Mouse (Mus musculus) intestine, postnatal 0 days (tissue): ENCODE measurements around the gene Cdh15. TPM values are rescaled to one million over a fixed set of nuclear protein-coding genes. Genes with fewer than 3 reads are reported as not detected.
A peak's percentile ranks its signal among the peaks of the same experiment; 100 is the strongest.

ENCODE experiments used
- ATAC-seq: fragments of 200-750 bp; cut with Nextera tagmentation; 2 replicates; pipeline ENCODE4 v1.8.0; 2017; ENCODE audit warnings: mild to moderate bottlenecking, moderate TSS enrichment, moderate library complexity
- H3K27ac ChIP-seq: fragments of 300-500 bp; sonication (generic); 2 replicates; pipeline ENCODE4 v1.5.1; 2014; ENCODE audit warnings: mild to moderate bottlenecking, low read depth, low read length, moderate library complexity
- H3K27me3 ChIP-seq: fragments of 300-500 bp; sonication (generic); replicated peaks from 2 replicates; pipeline ENCODE4 v1.6.1; 2014; ENCODE audit warnings: low read length, mixed read lengths; ENCODE audit not compliant: control insufficient read depth, insufficient read depth
- H3K36me3 ChIP-seq: fragments of 300-500 bp; sonication (generic); 2 replicates; pipeline ENCODE4 v1.6.1; 2014; ENCODE audit warnings: mild to moderate bottlenecking, moderate library complexity; ENCODE audit not compliant: control insufficient read depth, insufficient read depth
- H3K4me1 ChIP-seq: fragments of 300-500 bp; sonication (generic); replicated peaks from 2 replicates; pipeline ENCODE4 v1.6.1; 2014; ENCODE audit warnings: antibody characterized with exemption, low read length, mixed read lengths; ENCODE audit not compliant: control insufficient read depth, insufficient read depth
- H3K4me2 ChIP-seq: fragments of 300-500 bp; sonication (generic); replicated peaks from 2 replicates; pipeline ENCODE4 v1.6.1; 2014; ENCODE audit warnings: low read depth, mild to moderate bottlenecking, moderate library complexity
- H3K4me3 ChIP-seq: fragments of 300-500 bp; sonication (generic); 2 replicates; pipeline ENCODE4 v1.5.1; 2014; ENCODE audit warnings: low read depth, low read length
- H3K9ac ChIP-seq: fragments of 300-500 bp; sonication (generic); 2 replicates; pipeline ENCODE4 v1.6.1; 2014; ENCODE audit warnings: mild to moderate bottlenecking, low read depth, low read length
- H3K9me3 ChIP-seq: fragments of 300-500 bp; sonication (generic); 2 replicates; pipeline ENCODE4 v1.6.1; 2016; ENCODE audit warnings: mixed run types; ENCODE audit not compliant: control insufficient read depth
- CTCF ChIP-seq: sonication (generic); IDR thresholded peaks from 2 replicates; pipeline ENCODE4 v1.5.1; 2016; ENCODE audit warnings: low read depth, mild to moderate bottlenecking, control low read depth, antibody characterized with exemption, moderate library complexity
- WGBS: fragments of 180-500 bp; shearing (Covaris S2); extraction: QIAGEN DNeasy Blood & Tissue Kit; methylation state at CpG from one replicate; pipeline ENCODE4 v1.1.7; 2014; 5-methylcytosine and 5-hydroxymethylcytosine counted together
- polyA plus RNA-seq: library from polyadenylated mRNA; unstranded; fragments of >200 nt; fragmentation: Nextera tagmentation; extraction: Ambion mirVana; gene quantifications from 2 replicates; pipeline ENCODE4 v1.2.1, GENCODE M21; 2015

The Cdh15 gene
- polyA plus RNA-seq, 1 experiment from 2014 or later, result 0.07 TPM

- Histone ChIP-seq H3K27me3 (no peaks in the 10 kb centered on the region), H3K9me3 (no peaks in the 10 kb centered on the region), H3K4me2 (no peak overlapping the region), H3K27ac (no peak overlapping the region), H3K4me1 (no peaks in the 10 kb centered on the region), H3K36me3 (no peaks in the 10 kb centered on the region), H3K9ac (no peak overlapping the region), H3K4me3 (no peak overlapping the region)
- TF ChIP-seq CTCF, result no peak
- WGBS, result 78% methylated on average over 8 of the region's 8 CpGs
- ATAC-seq, result no peak
These were observed 8.5 kb downstream of the Cdh15 start for GRCm38 (mm10) chr8:122856288-122856687.

GRCm38 (mm10) chr8:122859843-122860242 lies 12.1 kb downstream of the Cdh15 start:
- Histone ChIP-seq H3K9ac (no peak overlapping the region), H3K9me3 (no peaks in the 10 kb centered on the region), H3K27ac (no peak overlapping the region), H3K4me2 (no peak overlapping the region), H3K27me3 (no peaks in the 10 kb centered on the region), H3K4me1 (no peaks in the 10 kb centered on the region), H3K4me3 (no peak overlapping the region), H3K36me3 (no peaks in the 10 kb centered on the region)
- no peak for TF ChIP-seq CTCF
- ATAC-seq, result no peak
- WGBS, result 43% methylated on average over 13 of the region's 13 CpGs

- H3K36me3 ChIP-seq, result no peaks in the 10 kb centered on the region
- H3K4me3 ChIP-seq, result no peak overlapping the region
- no peaks in the 10 kb centered on the region for H3K4me1 ChIP-seq
- no peak for ATAC-seq
- no peak overlapping the region for H3K27ac ChIP-seq
- WGBS, result 55% methylated on average over 26 of the region's 26 CpGs
- 0 out of 2 replicates have a peak overlapping the region, but pooled peaks have one; percentile 24 for H3K4me2 ChIP-seq
- H3K9ac ChIP-seq, result no peak overlapping the region
- no peaks in the 10 kb centered on the region for H3K27me3 ChIP-seq
- TF ChIP-seq CTCF, result no peak
- H3K9me3 ChIP-seq, result no peaks in the 10 kb centered on the region
These were observed 17.0 kb downstream of the Cdh15 start for GRCm38 (mm10) chr8:122864719-122865129.

GRCm38 (mm10) chr8:122865441-122865840 lies 17.7 kb downstream of the Cdh15 start:
- 0 out of 2 replicates have a peak, but pooled peaks cover 3% of the 10 kb centered on the region for H3K4me1 ChIP-seq
- no peak overlapping the region for H3K9ac ChIP-seq
- peak; percentile 57 for TF ChIP-seq CTCF
- no peaks in the 10 kb centered on the region for H3K36me3 ChIP-seq
- 68% methylated on average over 10 of the region's 10 CpGs for WGBS
- no peak overlapping the region for H3K4me3 ChIP-seq
- H3K27ac ChIP-seq, result no peak overlapping the region
- ATAC-seq, result no peak
- 0 out of 2 replicates have a peak overlapping the region, but pooled peaks have one; percentile 24 for H3K4me2 ChIP-seq
- no peaks in the 10 kb centered on the region for H3K27me3 ChIP-seq
- no peaks in the 10 kb centered on the region for H3K9me3 ChIP-seq

- Histone ChIP-seq H3K36me3 (no peaks in the 10 kb centered on the region), H3K27me3 (no peaks in the 10 kb centered on the region), H3K4me3 (no peak overlapping the region), H3K4me2 (no peak overlapping the region), H3K9ac (no peak overlapping the region), H3K9me3 (no peaks in the 10 kb centered on the region), H3K27ac (no peak overlapping the region), H3K4me1 (0 out of 2 replicates have a peak, but pooled peaks cover 3% of the 10 kb centered on the region)
- no peak for ATAC-seq
- 79% methylated on average over 8 of the region's 8 CpGs for WGBS
- no peak for TF ChIP-seq CTCF
These were observed 18.5 kb downstream of the Cdh15 start for GRCm38 (mm10) chr8:122866231-122866630.

GRCm38 (mm10) chr8:122867982-122868381 lies 20.2 kb downstream of the Cdh15 start:
- WGBS, result 79% methylated on average over 6 of the region's 6 CpGs

More at GRCm38 (mm10) chr8:122867982-122868381, 20.2 kb downstream of the Cdh15 start:
- Histone ChIP-seq H3K36me3 (no peaks in the 10 kb centered on the region), H3K4me3 (no peak overlapping the region), H3K9ac (no peak overlapping the region), H3K27ac (no peak overlapping the region), H3K9me3 (no peaks in the 10 kb centered on the region), H3K4me1 (0 out of 2 replicates have a peak, but pooled peaks cover 3% of the 10 kb centered on the region), H3K4me2 (no peak overlapping the region), H3K27me3 (no peaks in the 10 kb centered on the region)
- no peak for TF ChIP-seq CTCF
- no peak for ATAC-seq
